21 mouse cellular contexts compared by ENCODE assay signal in the genomic region with DNA sequence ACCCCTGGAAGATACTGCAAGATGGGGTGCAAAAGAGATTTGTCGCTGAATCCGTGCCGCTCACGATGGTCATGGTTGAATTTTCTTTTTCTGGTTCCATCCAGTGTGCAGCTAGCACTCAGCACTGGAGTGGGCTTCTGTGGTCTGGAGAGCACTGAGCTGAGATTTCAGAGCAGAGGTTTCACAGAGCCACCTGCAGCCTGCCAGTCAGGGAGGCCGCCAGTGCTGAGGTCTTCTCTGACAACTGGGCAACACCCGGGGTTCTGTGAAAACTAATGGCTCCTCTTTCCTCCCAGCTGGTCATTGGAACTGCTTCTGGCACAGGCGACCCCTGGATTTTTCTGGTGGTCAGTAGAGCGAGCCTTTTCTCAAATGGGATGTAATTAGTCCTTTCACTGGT.
DNase-seq lines count a peak whose midpoint lies in the region; ATAC-seq and TF ChIP-seq lines count a peak whose summit lies in the region.
"Had no signal": no experiment of that assay in that cellular context is flagged by ENCODE, and none has a peak within 500 bp of the region (broad histone marks: within the 10 kb centered on the region; RNA-seq: fewer than 3 reads in every experiment).

No protein-coding gene starts in this region.

- no peak for ATAC-seq in heart, embryonic 12.5 days (ENCODE audit: insufficient number of reproducible peaks, low FRiP score)
- ATAC-seq in kidney, embryonic 14.5 days (ENCODE audit: low FRiP score, low TSS enrichment): peak; percentile 91
- no peak; the same call in 1 of the 2 replicates for ATAC-seq in kidney, postnatal 0 days (replicated peaks; ENCODE audit: low FRiP score, low read depth)
- ATAC-seq: CD4-positive, CD25-positive, alpha-beta regulatory T cell, adult 4 months; forebrain, embryonic 15.5 days; intestine, embryonic 15.5 days had no signal

- H3K4me2 ChIP-seq in heart, embryonic 12.5 days: no peak overlapping the region
- no peak overlapping the region for H3K4me2 ChIP-seq in kidney, embryonic 14.5 days (replicated peaks; ENCODE audit: low read depth, low read length)
- H3K4me2 ChIP-seq in kidney, postnatal 0 days (ENCODE audit: low read length): no peak overlapping the region
- H3K4me2 ChIP-seq: embryonic facial prominence, embryonic 12.5 days; forebrain, embryonic 12.5 days; forebrain, embryonic 15.5 days; hindbrain, embryonic 14.5 days; intestine, embryonic 15.5 days had no signal

- H3K4me3 ChIP-seq in heart, embryonic 12.5 days: no peak overlapping the region
- H3K4me3 ChIP-seq in kidney, embryonic 14.5 days (ENCODE audit: low read length): no peak overlapping the region
- no peak overlapping the region for H3K4me3 ChIP-seq in kidney, postnatal 0 days (replicated peaks; ENCODE audit: low read depth, low read length)
- H3K4me3 ChIP-seq: embryonic facial prominence, embryonic 12.5 days; erythroblast, embryonic 14.5 days; forebrain, embryonic 12.5 days; forebrain, embryonic 15.5 days; heart, adult 2 months; heart, embryonic 10.5 days; intestine, embryonic 15.5 days had no signal

- no peak overlapping the region for H3K9ac ChIP-seq in heart, embryonic 12.5 days
- H3K9ac ChIP-seq in kidney, embryonic 14.5 days (ENCODE audit: low read depth, low read length): no peak overlapping the region
- H3K9ac ChIP-seq in kidney, postnatal 0 days (ENCODE audit: low read depth, low read length): no peak overlapping the region
- H3K9ac ChIP-seq: embryonic facial prominence, embryonic 12.5 days; forebrain, embryonic 12.5 days; forebrain, embryonic 15.5 days; hindbrain, embryonic 14.5 days; intestine, embryonic 15.5 days had no signal

- WGBS in heart, embryonic 12.5 days: 81% methylated on average over 8 of the region's 8 CpGs
- WGBS in kidney, embryonic 14.5 days: 58% methylated on average over 8 of the region's 8 CpGs
- WGBS in kidney, postnatal 0 days: 48% methylated on average over 8 of the region's 8 CpGs

- H3K9me3 ChIP-seq in heart, embryonic 12.5 days (replicated peaks): 0 out of 2 replicates have a peak, but pooled peaks cover 2% of the 10 kb centered on the region
- H3K9me3 ChIP-seq in kidney, embryonic 14.5 days (ENCODE audit: control insufficient read depth, low read length): no peaks in the 10 kb centered on the region
- no peaks in the 10 kb centered on the region for H3K9me3 ChIP-seq in kidney, postnatal 0 days (replicated peaks; ENCODE audit: low read length)
- H3K9me3 ChIP-seq: embryonic facial prominence, embryonic 12.5 days; forebrain, embryonic 12.5 days; forebrain, embryonic 15.5 days; heart, embryonic 10.5 days; intestine, embryonic 15.5 days had no signal

- TF ChIP-seq CTCF in kidney, postnatal 0 days (IDR thresholded peaks at IDR 0.05; ENCODE audit: low read depth): no peak

- DNase-seq in heart, adult 11 months: peak; percentile 34
- DNase-seq in kidney, adult 9 months: no peak
- DNase-seq in kidney, postnatal 0 days (ENCODE audit: low spot score): peak; percentile 76
- no peak for DNase-seq in kidney, postnatal 14 days
- DNase-seq: adrenal gland, adult 2 months; adrenal gland, postnatal 14 days; cerebellum, adult 11 months; cerebellum, adult 9-10 months; cerebellum, postnatal 14 days; gastrocnemius, postnatal 25 days; heart, adult 2 months had no signal

- peaks cover 14% of the 10 kb centered on the region for H3K4me1 ChIP-seq in heart, embryonic 12.5 days (replicated peaks)
- H3K4me1 ChIP-seq in kidney, embryonic 14.5 days (ENCODE audit: control insufficient read depth, insufficient read depth, low read length): no peaks in the 10 kb centered on the region
- H3K4me1 ChIP-seq in kidney, postnatal 0 days (replicated peaks; ENCODE audit: insufficient read depth, low read length): no peaks in the 10 kb centered on the region
- H3K4me1 ChIP-seq: embryonic facial prominence, embryonic 12.5 days; forebrain, embryonic 12.5 days; forebrain, embryonic 15.5 days; intestine, embryonic 15.5 days had no signal

- H3K27ac ChIP-seq in heart, embryonic 12.5 days (ENCODE audit: poor library complexity, severe bottlenecking): no peak overlapping the region
- H3K27ac ChIP-seq in kidney, embryonic 14.5 days (ENCODE audit: low read depth, low read length): no peak overlapping the region
- no peak overlapping the region for H3K27ac ChIP-seq in kidney, postnatal 0 days
- H3K27ac ChIP-seq: embryonic facial prominence, embryonic 12.5 days; forebrain, embryonic 12.5 days; forebrain, embryonic 15.5 days; heart, adult 2 months; heart, embryonic 10.5 days; hindbrain, embryonic 14.5 days; intestine, embryonic 15.5 days had no signal

- no peaks in the 10 kb centered on the region for H3K27me3 ChIP-seq in heart, embryonic 12.5 days (replicated peaks)
- H3K27me3 ChIP-seq in kidney, embryonic 14.5 days (ENCODE audit: control insufficient read depth, insufficient read depth, low read length): no peaks in the 10 kb centered on the region
- no peaks in the 10 kb centered on the region for H3K27me3 ChIP-seq in kidney, postnatal 0 days (ENCODE audit: insufficient read depth, low read length)
- H3K27me3 ChIP-seq: embryonic facial prominence, embryonic 12.5 days; forebrain, embryonic 12.5 days; forebrain, embryonic 15.5 days; intestine, embryonic 15.5 days had no signal

- no peaks in the 10 kb centered on the region for H3K36me3 ChIP-seq in heart, embryonic 12.5 days
- H3K36me3 ChIP-seq in kidney, embryonic 14.5 days (ENCODE audit: control insufficient read depth, insufficient read depth, low read length): no peaks in the 10 kb centered on the region
- no peaks in the 10 kb centered on the region for H3K36me3 ChIP-seq in kidney, postnatal 0 days (ENCODE audit: insufficient read depth, low read length)
- H3K36me3 ChIP-seq: embryonic facial prominence, embryonic 12.5 days; forebrain, embryonic 12.5 days; forebrain, embryonic 15.5 days; heart, embryonic 10.5 days; intestine, embryonic 15.5 days had no signal

Comparison
In these comparisons a context has a peak if more than half of its experiments do, and no peak if none do; other contexts are left out.
1. DNase-seq: peak in heart, adult 11 months (single experiment) and kidney, postnatal 0 days (single experiment); none in kidney, adult 9 months (single experiment) and kidney, postnatal 14 days (single experiment).